In the genomic region with DNA sequence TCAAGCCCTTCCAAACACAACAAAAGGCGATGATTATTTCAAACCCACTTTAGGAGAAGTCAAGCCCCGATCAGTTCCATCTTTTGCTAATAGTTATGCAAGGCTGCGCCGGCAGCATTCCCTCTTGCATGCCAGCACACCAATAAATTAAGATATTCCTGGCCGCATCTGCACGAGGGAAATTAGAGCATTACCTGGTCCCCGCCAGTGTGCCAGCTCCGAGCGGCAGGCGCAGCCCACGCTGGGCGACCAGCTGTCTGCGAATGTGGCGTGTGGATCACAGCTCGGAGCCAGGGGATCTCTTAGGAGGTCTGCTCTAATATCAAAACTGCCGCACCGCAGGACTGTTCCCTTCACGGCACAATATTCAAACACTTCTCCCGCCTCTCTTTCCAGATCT, we compare ENCODE assay signal across 12 mouse cellular contexts.
DNase-seq lines count a peak whose midpoint lies in the region; ATAC-seq lines count a peak whose summit lies in the region.
"Had no signal": no experiment of that assay in that cellular context is flagged by ENCODE, and none has a peak within 500 bp of the region (broad histone marks: within the 10 kb centered on the region; RNA-seq: fewer than 3 reads in every experiment).

No protein-coding gene starts in this region.

- no peak overlapping the region for H3K4me3 ChIP-seq in forebrain, embryonic 10.5 days
- no peak overlapping the region for H3K4me3 ChIP-seq in forebrain, embryonic 16.5 days (replicated peaks; ENCODE audit: low read length)
- no peak overlapping the region for H3K4me3 ChIP-seq in neural tube, embryonic 13.5 days
- H3K4me3 ChIP-seq in hindbrain, embryonic 15.5 days: no peak overlapping the region
- H3K4me3 ChIP-seq: erythroblast, embryonic 14.5 days; heart, embryonic 10.5 days; liver, embryonic 12.5 days had no signal

- H3K9ac ChIP-seq in forebrain, embryonic 16.5 days (replicated peaks; ENCODE audit: low read depth, low read length): no peak overlapping the region
- H3K9ac ChIP-seq in neural tube, embryonic 13.5 days: no peak overlapping the region
- H3K9ac ChIP-seq in hindbrain, embryonic 15.5 days: no peak overlapping the region
- H3K9ac ChIP-seq: liver, embryonic 12.5 days had no signal

- peak overlapping the region; percentile 48; the same call in 1 of the 2 replicates for H3K27ac ChIP-seq in forebrain, embryonic 10.5 days
- H3K27ac ChIP-seq in forebrain, embryonic 16.5 days (ENCODE audit: low read length): no peak overlapping the region
- H3K27ac ChIP-seq in neural tube, embryonic 13.5 days (replicated peaks): peak overlapping the region; percentile 87
- H3K27ac ChIP-seq in hindbrain, embryonic 15.5 days (replicated peaks): peak overlapping the region; percentile 63
- H3K27ac ChIP-seq: heart, embryonic 10.5 days; liver, embryonic 12.5 days had no signal

- H3K27me3 ChIP-seq in forebrain, embryonic 10.5 days (ENCODE audit: poor library complexity, severe bottlenecking): no peaks in the 10 kb centered on the region
- no peaks in the 10 kb centered on the region for H3K27me3 ChIP-seq in forebrain, embryonic 16.5 days (replicated peaks; ENCODE audit: control insufficient read depth, insufficient read depth, low read length)
- no peaks in the 10 kb centered on the region for H3K27me3 ChIP-seq in neural tube, embryonic 13.5 days
- H3K27me3 ChIP-seq in hindbrain, embryonic 15.5 days: no peaks in the 10 kb centered on the region
- H3K27me3 ChIP-seq: liver, embryonic 12.5 days had no signal

- H3K9me3 ChIP-seq in forebrain, embryonic 10.5 days: no peaks in the 10 kb centered on the region
- H3K9me3 ChIP-seq in forebrain, embryonic 16.5 days (ENCODE audit: control insufficient read depth, low read length): no peaks in the 10 kb centered on the region
- no peaks in the 10 kb centered on the region for H3K9me3 ChIP-seq in neural tube, embryonic 13.5 days
- no peaks in the 10 kb centered on the region for H3K9me3 ChIP-seq in hindbrain, embryonic 15.5 days
- H3K9me3 ChIP-seq: heart, embryonic 10.5 days; liver, embryonic 12.5 days had no signal

- DNase-seq in forebrain, embryonic 10.5 days (ENCODE audit: extremely low spot score, low spot score): no peak
- no peak for DNase-seq in neural tube, embryonic 10.5 days (ENCODE audit: extremely low spot score, low spot score)
- DNase-seq in left cerebral cortex, adult 9 months (ENCODE audit: low spot score in 2 of 2): no peak
- no peak for DNase-seq in adipocyte (ENCODE audit: low spot score)
- no peak for DNase-seq in adrenal gland, adult (ENCODE audit: inconsistent age in 2 of 2, low spot score in 1 of 2)

- no peak for ATAC-seq in forebrain, embryonic 16.5 days
- peak; percentile 62 for ATAC-seq in neural tube, embryonic 13.5 days (ENCODE audit: low read depth)
- ATAC-seq in hindbrain, embryonic 15.5 days (ENCODE audit: low FRiP score, low read depth): no peak
- ATAC-seq: liver, embryonic 12.5 days; lung, postnatal 0 days had no signal

- no peak overlapping the region for H3K4me2 ChIP-seq in forebrain, embryonic 16.5 days (ENCODE audit: low read length)
- peak overlapping the region; percentile 17; the same call in 1 of the 2 replicates for H3K4me2 ChIP-seq in neural tube, embryonic 13.5 days
- peak overlapping the region; percentile 7; the same call in 1 of the 2 replicates for H3K4me2 ChIP-seq in hindbrain, embryonic 15.5 days
- H3K4me2 ChIP-seq: liver, embryonic 12.5 days had no signal

- peaks cover 73% of the 10 kb centered on the region for H3K4me1 ChIP-seq in forebrain, embryonic 10.5 days
- peaks cover 41% of the 10 kb centered on the region for H3K4me1 ChIP-seq in forebrain, embryonic 16.5 days (replicated peaks; ENCODE audit: control insufficient read depth, insufficient read depth, low read length)
- peaks cover 86% of the 10 kb centered on the region for H3K4me1 ChIP-seq in neural tube, embryonic 13.5 days (replicated peaks)
- peaks cover 86% of the 10 kb centered on the region for H3K4me1 ChIP-seq in hindbrain, embryonic 15.5 days (replicated peaks)
- H3K4me1 ChIP-seq: liver, embryonic 12.5 days had no signal

- peaks cover 29% of the 10 kb centered on the region for H3K36me3 ChIP-seq in forebrain, embryonic 10.5 days (replicated peaks)
- no peaks in the 10 kb centered on the region for H3K36me3 ChIP-seq in forebrain, embryonic 16.5 days (ENCODE audit: control insufficient read depth, insufficient read depth)
- no peaks in the 10 kb centered on the region for H3K36me3 ChIP-seq in neural tube, embryonic 13.5 days
- no peaks in the 10 kb centered on the region for H3K36me3 ChIP-seq in hindbrain, embryonic 15.5 days
- H3K36me3 ChIP-seq: heart, embryonic 10.5 days; liver, embryonic 12.5 days had no signal

- 95% methylated on average over 19 of the region's 19 CpGs for WGBS in forebrain, embryonic 10.5 days
- WGBS in forebrain, embryonic 16.5 days: 59% methylated on average over 19 of the region's 19 CpGs
- WGBS in neural tube, embryonic 13.5 days: 48% methylated on average over 19 of the region's 19 CpGs
- WGBS in hindbrain, embryonic 15.5 days: 34% methylated on average over 19 of the region's 19 CpGs
